9 mouse cellular contexts compared by ENCODE assay signal in genomic region chr5:111578977-111579727, GRCm38 (mm10).
DNase-seq lines count a peak whose midpoint lies in the region; ATAC-seq and TF ChIP-seq lines count a peak whose summit lies in the region.
"Had no signal": no experiment of that assay in that cellular context is flagged by ENCODE, and none has a peak within 500 bp of the region (broad histone marks: within the 10 kb centered on the region; RNA-seq: fewer than 3 reads in every experiment).

No protein-coding gene starts in this region.

- H3K4me3 ChIP-seq in kidney, embryonic 14.5 days (ENCODE audit: low read length), result no peak overlapping the region
- H3K4me3 ChIP-seq in heart, embryonic 16.5 days (ENCODE audit: low read length), result no peak overlapping the region

- no peak for TF ChIP-seq CTCF in brain, embryonic 14.5 days (IDR thresholded peaks at IDR 0.05; ENCODE audit: borderline replicate concordance, extremely low read depth, insufficient read depth, insufficient read length)

- H3K27me3 ChIP-seq in kidney, embryonic 14.5 days (ENCODE audit: control insufficient read depth, insufficient read depth, low read length), result peaks cover 32% of the 10 kb centered on the region; the same call in 1 of the 2 replicates
- peaks cover 44% of the 10 kb centered on the region for H3K27me3 ChIP-seq in heart, embryonic 16.5 days (ENCODE audit: control insufficient read depth, insufficient read depth, low read length)
- H3K27me3 ChIP-seq: CH12.LX had no signal

- H3K36me3 ChIP-seq in kidney, embryonic 14.5 days (ENCODE audit: control insufficient read depth, insufficient read depth, low read length), result no peaks in the 10 kb centered on the region
- no peaks in the 10 kb centered on the region for H3K36me3 ChIP-seq in heart, embryonic 16.5 days (ENCODE audit: control insufficient read depth, insufficient read depth)

- DNase-seq in kidney, adult 18-20 months, result no peak
- peak; percentile 73 for DNase-seq in brain, embryonic 14.5 days (ENCODE audit: low read depth)
- DNase-seq in thymus, postnatal 25 days, result no peak
- no peak for DNase-seq in urinary bladder, postnatal 10 days (ENCODE audit: low spot score)

- TF ChIP-seq POLR2A in brain, embryonic 14.5 days (IDR thresholded peaks at IDR 0.05; ENCODE audit: borderline replicate concordance, extremely low read depth, insufficient read depth, insufficient read length, poor library complexity, severe bottlenecking), result no peak

- H3K4me1 ChIP-seq in kidney, embryonic 14.5 days (ENCODE audit: control insufficient read depth, insufficient read depth, low read length), result peaks cover 36% of the 10 kb centered on the region
- peaks cover 34% of the 10 kb centered on the region for H3K4me1 ChIP-seq in heart, embryonic 16.5 days (ENCODE audit: control insufficient read depth, insufficient read depth, low read length)

- no peak overlapping the region for H3K4me2 ChIP-seq in kidney, embryonic 14.5 days (replicated peaks; ENCODE audit: low read depth, low read length)
- no peak overlapping the region for H3K4me2 ChIP-seq in heart, embryonic 16.5 days (ENCODE audit: low read depth, low read length)

- H3K27ac ChIP-seq in kidney, embryonic 14.5 days (ENCODE audit: low read depth, low read length), result 0 out of 2 replicates have a peak overlapping the region, but pooled peaks have one; percentile 24
- 0 out of 2 replicates have a peak overlapping the region, but pooled peaks have one; percentile 30 for H3K27ac ChIP-seq in heart, embryonic 16.5 days (ENCODE audit: low read length)

- WGBS in kidney, embryonic 14.5 days, result 14% methylated on average over 12 of the region's 12 CpGs
- WGBS in heart, embryonic 16.5 days, result 29% methylated on average over 12 of the region's 12 CpGs

- peak; percentile 36; the same call in 1 of the 2 replicates for ATAC-seq in kidney, embryonic 14.5 days (ENCODE audit: low FRiP score, low TSS enrichment)
- no peak; the same call in 1 of the 2 replicates for ATAC-seq in heart, embryonic 16.5 days (replicated peaks; ENCODE audit: extremely low read depth, insufficient read depth, low FRiP score)
- peak; percentile 59; the same call in 1 of the 2 replicates for ATAC-seq in megakaryocyte progenitor cell, adult 5-6 weeks (replicated peaks; ENCODE audit: poor library complexity)
- no peak for ATAC-seq in erythroid progenitor cell, adult 5-6 weeks (replicated peaks; ENCODE audit: low FRiP score, poor library complexity, severe bottlenecking)

- no peaks in the 10 kb centered on the region for H3K9me3 ChIP-seq in kidney, embryonic 14.5 days (ENCODE audit: control insufficient read depth, low read length)
- no peaks in the 10 kb centered on the region for H3K9me3 ChIP-seq in heart, embryonic 16.5 days (replicated peaks; ENCODE audit: control insufficient read depth, low read length)

- no peak overlapping the region for H3K9ac ChIP-seq in kidney, embryonic 14.5 days (ENCODE audit: low read depth, low read length)
- no peak overlapping the region for H3K9ac ChIP-seq in heart, embryonic 16.5 days (ENCODE audit: low read length)

Comparison
In these comparisons a context has a peak if more than half of its experiments do, and no peak if none do; other contexts are left out.
1. ATAC-seq: peak in kidney, embryonic 14.5 days (single experiment) and megakaryocyte progenitor cell, adult 5-6 weeks (single experiment); none in heart, embryonic 16.5 days (single experiment) and erythroid progenitor cell, adult 5-6 weeks (single experiment).